In genomic region chr13:58808381-58808821, GRCm38 (mm10) we compare ENCODE assay signal across 9 mouse cellular contexts. TPM values are rescaled to one million over a fixed set of nuclear protein-coding genes. Genes with fewer than 3 reads are reported as not detected.
A peak's percentile ranks its signal among the peaks of the same experiment; 100 is the strongest.
DNase-seq lines count a peak whose midpoint lies in the region; ATAC-seq lines count a peak whose summit lies in the region.
"Had no signal": no experiment of that assay in that cellular context is flagged by ENCODE, and none has a peak within 500 bp of the region (broad histone marks: within the 10 kb centered on the region; RNA-seq: fewer than 3 reads in every experiment).

No protein-coding gene starts in this region.

- peak overlapping the region; percentile 70 for H3K9ac ChIP-seq in embryonic facial prominence, embryonic 12.5 days
- peak overlapping the region; percentile 51; the same call in 1 of the 2 replicates for H3K9ac ChIP-seq in heart, embryonic 14.5 days (ENCODE audit: low read length)
- H3K9ac ChIP-seq: liver, embryonic 14.5 days had no signal

- peaks cover 54% of the 10 kb centered on the region for H3K27me3 ChIP-seq in embryonic facial prominence, embryonic 12.5 days
- peaks cover 70% of the 10 kb centered on the region for H3K27me3 ChIP-seq in heart, embryonic 14.5 days (ENCODE audit: control insufficient read depth, insufficient read depth, low read length)

- DNase-seq in ovary, postnatal 10 days (ENCODE audit: low spot score): peak; percentile 15
- no peak for DNase-seq in ovary, adult 18-20 months (ENCODE audit: low spot score)
- peak; percentile 65 for DNase-seq in layer of hippocampus, adult 9-11 months
- DNase-seq in lung, postnatal 25 days (ENCODE audit: low spot score): peak; percentile 3
- peak; percentile 62 to 66 for DNase-seq in right cerebral cortex, postnatal 36 days (ENCODE audit: low spot score in 2 of 2)
- no peak for DNase-seq in thymus, adult 18-20 months

- H3K9me3 ChIP-seq in embryonic facial prominence, embryonic 12.5 days: no peaks in the 10 kb centered on the region
- no peaks in the 10 kb centered on the region for H3K9me3 ChIP-seq in heart, embryonic 14.5 days (ENCODE audit: control insufficient read depth, low read length)

- 1% methylated on average over 32 of the region's 32 CpGs for WGBS in embryonic facial prominence, embryonic 12.5 days
- WGBS in heart, embryonic 14.5 days: 1% methylated on average over 32 of the region's 32 CpGs

- peak overlapping the region; percentile 99 for H3K4me2 ChIP-seq in embryonic facial prominence, embryonic 12.5 days (replicated peaks)
- peak overlapping the region; percentile 96 for H3K4me2 ChIP-seq in heart, embryonic 14.5 days (ENCODE audit: low read length)

- peaks cover 10% of the 10 kb centered on the region; the same call in 1 of the 2 replicates for H3K4me1 ChIP-seq in embryonic facial prominence, embryonic 12.5 days
- peaks cover 0 to 11% of the 10 kb centered on the region in 2 experiments; a peak in 2 of 4 replicates for H3K4me1 ChIP-seq in heart, embryonic 14.5 days (ENCODE audit: control insufficient read depth in 2 of 2, insufficient read depth in 2 of 2, low read length in 2 of 2)

- H3K36me3 ChIP-seq in embryonic facial prominence, embryonic 12.5 days: no peaks in the 10 kb centered on the region
- H3K36me3 ChIP-seq in heart, embryonic 14.5 days (ENCODE audit: control insufficient read depth, insufficient read depth, low read length): no peaks in the 10 kb centered on the region

- H3K27ac ChIP-seq in embryonic facial prominence, embryonic 12.5 days: no peak overlapping the region
- no peak overlapping the region for H3K27ac ChIP-seq in heart, embryonic 14.5 days (replicated peaks in 1 of 2; ENCODE audit: control insufficient read depth in 1 of 2, insufficient read depth in 1 of 2, low read depth in 2 of 2, low read length in 2 of 2)
- H3K27ac ChIP-seq: liver, embryonic 14.5 days had no signal

- peak overlapping the region; percentile 65 for H3K4me3 ChIP-seq in embryonic facial prominence, embryonic 12.5 days
- peak overlapping the region; percentile 54 to 56 for H3K4me3 ChIP-seq in heart, embryonic 14.5 days (ENCODE audit: control insufficient read depth in 1 of 2, insufficient read depth in 1 of 2, low read depth in 1 of 2, low read length in 2 of 2)

- no peak for ATAC-seq in embryonic facial prominence, embryonic 12.5 days (ENCODE audit: insufficient number of reproducible peaks, insufficient read depth, low FRiP score, low TSS enrichment)
- ATAC-seq in heart, embryonic 14.5 days (ENCODE audit: insufficient number of reproducible peaks, insufficient read depth, low FRiP score, low read depth): no peak

RNA-seq across cellular contexts. Expression of gene Ntrk2, which starts 2.0 kb away (rescaled TPM):
- polyA plus RNA-seq in embryonic facial prominence, embryonic 12.5 days (2016; fragmentation: Nextera tagmentation; extraction: Ambion mirVana): 29.2 and 30.8 TPM in 2 replicates
- 2.4 and 4.2 TPM in 2 replicates for polyA plus RNA-seq in heart, embryonic 14.5 days (2014; fragmentation: Nextera tagmentation; extraction: Ambion mirVana)

Comparison
In these comparisons a context has a peak if more than half of its experiments do, and no peak if none do; other contexts are left out.
1. DNase-seq: peak in ovary, postnatal 10 days (single experiment), layer of hippocampus, adult 9-11 months (single experiment), lung, postnatal 25 days (single experiment) and right cerebral cortex, postnatal 36 days (2 of 2); none in ovary, adult 18-20 months (single experiment) and thymus, adult 18-20 months (0 of 2).